Mouse (Mus musculus): ENCODE data around the gene Gm8104. TPM values are rescaled to one million over a fixed set of nuclear protein-coding genes. Genes with fewer than 3 reads are reported as not detected.
"Not testable (repeated sequence)": the region's sequence is repeated elsewhere in the genome, so short reads cannot be mapped to it uniquely, and the experiment has no call there.

The Gm8104 gene
- total RNA-seq (2021), result not detected
- not detected in 2 replicates for polyA plus RNA-seq (2012; rRNA removed)
- long read RNA-seq, result 0 reads

GRCm38 (mm10) chr14:43100301-43100700 lies at the start of gene Gm8104:
Gene Gm8104, plus strand, starts transcription at chr14:43100601.
- DNase-seq, result not testable (repeated sequence)

DNA sequence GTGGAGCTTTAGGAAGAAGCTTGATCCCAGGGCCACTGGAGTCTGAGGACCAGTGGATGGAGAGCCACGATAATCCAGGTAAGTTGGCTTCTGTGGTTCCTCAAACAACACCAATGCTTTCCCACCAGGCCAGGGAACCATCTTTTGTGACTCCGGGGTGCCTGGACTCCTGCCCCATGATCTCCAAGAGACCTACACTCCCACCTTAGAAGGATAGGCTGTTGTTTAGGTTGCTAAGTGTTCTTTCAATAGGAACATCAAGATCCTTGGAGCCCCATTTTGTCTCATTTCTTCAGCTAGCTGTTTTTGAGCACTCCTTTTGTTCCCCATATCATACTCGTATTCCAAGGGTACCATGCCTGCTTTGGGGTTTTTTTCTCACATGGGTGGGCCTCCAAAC lies 42.3 kb upstream of the Gm8104 start:
- DNase-seq, result not testable (repeated sequence)

GRCm38 (mm10) chr14:43060179-43060578 lies 40.2 kb upstream of the Gm8104 start:
- not testable (repeated sequence) for DNase-seq

GRCm38 (mm10) chr14:43076543-43076942 lies 23.9 kb upstream of the Gm8104 start, which contains the start of gene Gm8094:
Gene Gm8094, minus strand, starts transcription at chr14:43076643.
- DNase-seq, result not testable (repeated sequence)

DNA sequence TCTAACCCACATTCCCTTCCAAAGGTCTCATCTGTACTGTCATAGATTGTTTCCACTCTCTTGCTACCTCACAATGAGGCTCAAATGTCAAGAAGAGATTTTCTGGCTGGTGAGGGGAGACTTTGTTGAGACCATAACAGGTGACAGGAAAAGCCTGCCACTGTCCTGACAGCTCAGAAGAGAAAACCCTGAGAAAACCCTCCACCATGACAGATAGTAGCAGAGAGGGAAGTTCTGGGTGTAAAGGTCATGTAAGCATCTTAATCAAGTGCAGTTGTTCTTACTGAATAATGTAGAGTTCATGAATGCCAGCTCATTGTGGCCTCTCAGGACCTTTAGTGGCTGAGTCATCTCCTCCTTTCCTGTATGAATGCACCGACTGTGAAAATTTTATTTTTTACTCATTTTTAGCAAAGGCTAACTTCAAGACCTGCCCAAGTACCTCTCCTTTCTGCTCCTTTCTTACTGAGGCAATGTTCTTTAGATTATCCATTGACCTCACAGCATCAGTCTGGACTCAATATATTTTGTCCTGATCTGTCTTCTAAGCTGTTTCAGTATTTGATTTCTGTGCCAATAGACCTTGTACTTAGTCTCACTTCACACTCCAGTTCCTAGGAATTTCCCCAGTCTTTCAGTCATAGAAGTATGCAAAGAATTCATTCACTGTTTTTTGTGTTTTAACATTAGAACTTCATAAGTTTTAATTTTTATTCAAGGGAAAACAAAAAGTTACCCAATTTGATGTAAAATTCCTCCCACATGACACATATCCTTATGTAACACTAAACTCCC lies 15.3 kb upstream of the Gm8104 start:
- peak; percentile 58 for DNase-seq

DNA sequence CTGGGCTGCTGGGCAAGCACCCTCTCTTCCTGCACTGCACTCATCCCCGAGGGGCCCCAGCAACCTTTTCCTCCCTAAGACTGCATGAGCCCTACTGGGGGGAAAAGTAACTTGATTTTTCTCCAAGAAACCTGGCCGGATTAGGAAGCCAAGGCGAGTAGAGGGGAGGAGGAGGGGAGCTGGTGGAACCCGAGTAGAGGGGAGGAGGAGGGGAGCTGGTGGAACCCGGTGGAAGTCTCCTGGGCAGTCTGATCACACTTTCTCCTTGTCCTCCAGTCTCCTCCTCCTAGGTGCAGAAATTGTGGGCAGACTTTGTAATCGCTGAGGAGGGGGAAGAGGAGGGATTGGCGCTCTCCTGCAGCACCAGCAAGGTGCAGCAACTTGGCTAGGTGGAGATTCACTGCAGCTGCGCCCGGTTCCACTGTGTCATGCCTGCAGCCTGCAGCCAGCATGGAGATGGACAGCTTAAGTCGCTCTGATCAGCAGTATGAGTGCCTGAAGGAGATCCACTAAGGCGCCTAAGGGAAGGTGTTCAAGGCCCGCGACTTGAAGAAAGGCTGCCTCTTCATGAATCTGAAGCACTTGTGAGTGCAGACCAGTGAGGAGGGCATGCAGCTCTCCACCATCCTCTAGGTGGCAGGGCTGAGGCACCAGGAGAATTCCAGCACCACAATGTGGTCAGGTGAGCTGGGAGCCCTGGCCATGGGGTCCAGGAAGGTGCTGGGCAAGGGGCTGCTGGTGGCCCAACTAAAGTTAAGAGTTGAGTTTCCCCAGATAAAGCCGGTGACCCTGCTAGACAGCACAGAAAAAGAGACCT lies 11.1 kb upstream of the Gm8104 start:
- DNase-seq, result not testable (repeated sequence)

GRCm38 (mm10) chr14:43119673-43120072 lies 19.3 kb downstream of the Gm8104 start:
- DNase-seq, result peak; percentile 35

DNA sequence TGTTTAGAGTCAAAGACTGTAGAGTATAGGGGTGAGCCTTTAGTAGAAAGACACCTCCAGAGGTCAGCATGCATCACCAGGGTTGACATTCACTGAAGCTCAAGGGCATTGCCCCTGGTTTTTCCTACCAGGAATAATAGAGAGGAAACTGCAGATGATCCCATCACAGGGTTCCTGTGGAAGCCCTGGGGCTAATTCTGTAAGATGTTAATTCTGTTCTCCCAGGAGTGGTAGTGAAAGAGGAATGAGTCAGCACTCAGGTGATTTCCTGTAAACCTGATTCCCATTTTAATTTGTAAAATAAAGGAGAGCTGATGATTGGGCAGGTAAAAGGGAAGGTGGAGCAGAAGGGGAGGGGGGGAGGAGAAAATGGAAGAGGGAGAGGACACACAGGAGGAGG lies 25.9 kb downstream of the Gm8104 start:
- not testable (repeated sequence) for DNase-seq

Other genes starting within 250 kb of the Gm8104 start
- not detected for gene Gm21977, start 247.1 kb upstream of the Gm8104 start, total RNA-seq (2021)
- not detected in 2 replicates for gene Gm21977, start 247.1 kb upstream of the Gm8104 start, polyA plus RNA-seq (2012; rRNA removed)
- gene Gm8082, start 107.0 kb upstream of the Gm8104 start, total RNA-seq (2021), result not detected
- gene Gm8082, start 107.0 kb upstream of the Gm8104 start, polyA plus RNA-seq (2012; rRNA removed), result not detected in 2 replicates
- not detected for gene Gm10376, start 85.0 kb upstream of the Gm8104 start, total RNA-seq (2021)
- gene Gm10376, start 85.0 kb upstream of the Gm8104 start, polyA plus RNA-seq (2012; rRNA removed), result not detected in 2 replicates
- gene Gm8094, start 24.0 kb upstream of the Gm8104 start, total RNA-seq (2021), result not detected
- gene Gm8094, start 24.0 kb upstream of the Gm8104 start, polyA plus RNA-seq (2012; rRNA removed), result not detected in 2 replicates
- gene Gm7233, start 79.3 kb downstream of the Gm8104 start, total RNA-seq (2021), result not detected
- not detected in 2 replicates for gene Gm7233, start 79.3 kb downstream of the Gm8104 start, polyA plus RNA-seq (2012; rRNA removed)
- gene Gm8122, start 134.7 kb downstream of the Gm8104 start, total RNA-seq (2021), result not detected
- not detected in 2 replicates for gene Gm8122, start 134.7 kb downstream of the Gm8104 start, polyA plus RNA-seq (2012; rRNA removed)
- gene Gm8126, start 158.0 kb downstream of the Gm8104 start, total RNA-seq (2021), result not detected
- gene Gm8126, start 158.0 kb downstream of the Gm8104 start, polyA plus RNA-seq (2012; rRNA removed), result not detected in 2 replicates
- not detected for gene Gm9732, start 174.4 kb downstream of the Gm8104 start, total RNA-seq (2021)
- not detected in 2 replicates for gene Gm9732, start 174.4 kb downstream of the Gm8104 start, polyA plus RNA-seq (2012; rRNA removed)
- gene Gm8127, start 193.2 kb downstream of the Gm8104 start, total RNA-seq (2021), result not detected
- gene Gm8127, start 193.2 kb downstream of the Gm8104 start, polyA plus RNA-seq (2012; rRNA removed), result not detected in 2 replicates
- gene 1700001F09Rik, start 247.2 kb downstream of the Gm8104 start, total RNA-seq (2021), result not detected
- gene 1700001F09Rik, start 247.2 kb downstream of the Gm8104 start, polyA plus RNA-seq (2012; rRNA removed), result not detected in 2 replicates